Mouse (Mus musculus) macrophage (primary cell): ENCODE data around the gene Zfp277. TPM values are rescaled to one million over a fixed set of nuclear protein-coding genes. Genes with fewer than 3 reads are reported as not detected.

Experiments used
- H3K27ac ChIP-seq: fragments of 350-480 bp; formaldehyde crosslinking; 2 replicates; pipeline ENCODE4 v1.9.0; 2021
- H3K36me3 ChIP-seq: fragments of 350-480 bp; formaldehyde crosslinking; 2 replicates; pipeline ENCODE4 v1.9.0; 2021; ENCODE audit errors: inconsistent target
- H3K4me3 ChIP-seq: fragments of 350-480 bp; formaldehyde crosslinking; 2 replicates; pipeline ENCODE4 v1.9.0; 2021; ENCODE audit errors: inconsistent target
- H3K79me2 ChIP-seq: fragments of 350-480 bp; formaldehyde crosslinking; 2 replicates; pipeline ENCODE4 v1.9.0; 2021; ENCODE audit errors: inconsistent target
- WGBS: methylation state at CpG from one replicate; pipeline ENCODE4 v1.1.7; 2026; ENCODE audit warnings: inconsistent platforms; ENCODE audit not compliant: missing documents; 5-methylcytosine and 5-hydroxymethylcytosine counted together
- polyA plus RNA-seq: library from polyadenylated mRNA; stranded (reverse); fragments of 250-400 nt; gene quantifications from 3 replicates; pipeline ENCODE4 v1.2.4, GENCODE M21; 2018; ENCODE audit warnings: inconsistent platforms

The Zfp277 gene
- polyA plus RNA-seq, 1 experiment from 2014 or later: 19.6 TPM

GRCm38 (mm10) chr12:40273339-40273738 is 172.4 kb downstream of the Zfp277 start:
- Histone ChIP-seq H3K79me2 (no peaks in the 10 kb centered on the region), H3K36me3 (no peaks in the 10 kb centered on the region), H3K27ac (no peak overlapping the region), H3K4me3 (no peak overlapping the region)
- WGBS: 32% methylated on average over 4 of the region's 4 CpGs

DNA sequence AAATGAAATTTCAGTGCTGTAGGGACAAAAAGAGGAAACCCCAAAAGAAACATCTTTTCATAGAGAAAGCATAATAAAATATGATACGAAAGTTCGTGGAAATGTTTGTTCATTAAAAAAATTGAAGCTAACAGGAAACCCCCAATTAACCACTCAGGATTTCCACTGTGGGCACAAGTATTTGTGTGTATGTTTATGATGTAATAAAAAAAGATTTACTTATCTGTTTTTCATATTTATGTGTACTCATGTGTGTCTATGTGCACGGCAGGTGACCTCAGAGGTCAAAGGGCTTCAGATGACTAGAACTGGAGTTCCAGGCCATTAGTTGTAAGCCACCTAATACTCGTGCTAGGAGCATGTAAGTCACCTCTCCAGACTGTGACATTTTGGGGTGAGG is 173.0 kb downstream of the Zfp277 start:
- Histone ChIP-seq H3K4me3 (no peak overlapping the region), H3K27ac (no peak overlapping the region), H3K36me3 (no peaks in the 10 kb centered on the region), H3K79me2 (no peaks in the 10 kb centered on the region)
- WGBS: 84% methylated on average over 4 of the region's 4 CpGs

GRCm38 (mm10) chr12:40268313-40268712 is 177.4 kb downstream of the Zfp277 start:
- H3K79me2 ChIP-seq: no peaks in the 10 kb centered on the region
- 80% methylated on average over 2 of the region's 2 CpGs for WGBS
- no peak overlapping the region for H3K27ac ChIP-seq
- no peak overlapping the region for H3K4me3 ChIP-seq
- H3K36me3 ChIP-seq: no peaks in the 10 kb centered on the region

Other genes with a start within 250 kb of the Zfp277 start
- gene Lsmem1, start 246.4 kb downstream of the Zfp277 start, polyA plus RNA-seq: not detected in 3 replicates
- gene Ifrd1, start 197.4 kb downstream of the Zfp277 start, polyA plus RNA-seq: 38.4 to 106 TPM (median 92.1 TPM) in 3 replicates
- 4.8 to 16.2 TPM (median 7.7 TPM) in 3 replicates for gene Dock4, start 50 bp upstream of the Zfp277 start, polyA plus RNA-seq